Mouse (Mus musculus) CH12.LX (cell line): ENCODE results near the gene Cops3. TPM values are rescaled to one million over a fixed set of nuclear protein-coding genes. Genes with fewer than 3 reads are reported as not detected.

Source experiments
- DNase-seq: peaks from one replicate; pipeline ENCODE4 v3.0.0-alpha.2; 2013; ENCODE audit errors: extremely low read depth
- H3K27ac ChIP-seq: 2 replicates; pipeline ENCODE4 v1.5.1; 2012; ENCODE audit warnings: low read depth, mild to moderate bottlenecking, control low read depth, moderate library complexity; ENCODE audit not compliant: insufficient read depth
- H3K27me3 ChIP-seq: replicated peaks from 2 replicates; pipeline ENCODE3; 2012; ENCODE audit warnings: inconsistent platforms
- H3K36me3 ChIP-seq, 2 experiments: replicated peaks in 1 of 2; 2 replicates each; pipeline versions ENCODE3 to v1.6.1; 2012; ENCODE audit warnings: inconsistent platforms in 1 of 2, low read length in 1 of 2, mild to moderate bottlenecking in 1 of 2, mixed read lengths in 1 of 2, moderate library complexity in 1 of 2; ENCODE audit not compliant: control insufficient read depth in 1 of 2, insufficient read depth in 1 of 2
- H3K4me1 ChIP-seq, 2 experiments: 2 replicates each; pipeline ENCODE4 v1.6.1; 2012; ENCODE audit warnings: inconsistent platforms in 1 of 2, moderate library complexity in 1 of 2; ENCODE audit not compliant: insufficient read depth in 2 of 2, control insufficient read depth in 1 of 2
- H3K4me2 ChIP-seq: 2 replicates; pipeline ENCODE4 v1.6.1; 2012; ENCODE audit warnings: low read depth, mild to moderate bottlenecking, control low read depth; ENCODE audit not compliant: poor library complexity, insufficient read depth, severe bottlenecking
- H3K4me3 ChIP-seq, 3 experiments: fragments of 150-350 bp in 1 of 3; sonication (generic) in 1 of 3; replicated peaks in 1 of 3; 2 replicates each; pipeline versions ENCODE3 to v1.5.1; 2011 to 2012; ENCODE audit warnings: low read depth in 2 of 3, low read length in 2 of 3, mild to moderate bottlenecking in 2 of 3, moderate library complexity in 2 of 3, control low read depth in 1 of 3, improper control_type of control experiment in 1 of 3, inconsistent platforms in 1 of 3, mixed read lengths in 1 of 3; ENCODE audit not compliant: poor library complexity in 1 of 3
- H3K79me2 ChIP-seq: replicated peaks from 2 replicates; pipeline ENCODE4 v1.6.1; 2012; ENCODE audit warnings: mild to moderate bottlenecking, moderate library complexity; ENCODE audit not compliant: control insufficient read depth, poor library complexity, insufficient read depth, severe bottlenecking; ENCODE audit errors: extremely low read depth
- H3K9ac ChIP-seq: 2 replicates; pipeline ENCODE4 v1.6.1; 2012; ENCODE audit warnings: low read depth, mild to moderate bottlenecking, control low read depth, moderate library complexity; ENCODE audit not compliant: insufficient read depth
- H3K9me3 ChIP-seq: replicated peaks from 2 replicates; pipeline ENCODE3; 2012; ENCODE audit warnings: low read length, inconsistent platforms, mixed read lengths
- CHD1 ChIP-seq: IDR thresholded peaks from 2 replicates; pipeline ENCODE4 v1.6.1; 2012; ENCODE audit warnings: low read depth, low read length, improper control_type of control experiment, inconsistent platforms
- CTCF ChIP-seq, 2 experiments: IDR thresholded peaks in 1 of 2; conservative IDR thresholded peaks in 1 of 2; 2 replicates each; pipeline ENCODE4 v1.5.1; 2011 to 2012; ENCODE audit warnings: low read depth in 2 of 2, low read length in 2 of 2, improper control_type of control experiment in 1 of 2, inconsistent platforms in 1 of 2, mild to moderate bottlenecking in 1 of 2, moderate library complexity in 1 of 2
- E2F4 ChIP-seq: IDR thresholded peaks from 2 replicates; pipeline ENCODE4 v1.6.1; 2011; ENCODE audit warnings: low read depth, low read length, improper control_type of control experiment; ENCODE audit not compliant: insufficient replicate concordance
- JUN ChIP-seq: IDR thresholded peaks from 2 replicates; pipeline ENCODE4 v1.6.1; 2011; ENCODE audit warnings: low read depth, mild to moderate bottlenecking, low read length, improper control_type of control experiment, moderate library complexity; ENCODE audit not compliant: insufficient read depth
- KAT2A ChIP-seq: IDR thresholded peaks from 2 replicates; pipeline ENCODE4 v1.6.1; 2012; ENCODE audit warnings: low read length, improper control_type of control experiment, inconsistent platforms; ENCODE audit not compliant: insufficient replicate concordance
- MEF2A ChIP-seq: IDR thresholded peaks from 2 replicates; pipeline ENCODE4 v1.6.1; 2014; ENCODE audit warnings: low read depth, mild to moderate bottlenecking, inconsistent platforms, low read length, improper control_type of control experiment, borderline replicate concordance
- MXI1 ChIP-seq: IDR thresholded peaks from 2 replicates; pipeline ENCODE4 v1.6.1; 2011; ENCODE audit warnings: mild to moderate bottlenecking, low read depth, low read length, improper control_type of control experiment
- MYC ChIP-seq: IDR thresholded peaks from 2 replicates; pipeline ENCODE4 v1.6.1; 2011; ENCODE audit warnings: low read depth, mild to moderate bottlenecking, improper control_type of control experiment, low read length
- ZC3H11A ChIP-seq: IDR thresholded peaks from 2 replicates; pipeline ENCODE4 v1.6.1; 2012; ENCODE audit warnings: low read depth, mild to moderate bottlenecking, inconsistent platforms, low read length, improper control_type of control experiment
- dilution Hi-C: fragments of 300-500 bp; cut with MboI; formaldehyde crosslinking; loops from 2 replicates; pipeline ENCODE4 v1.14.3; 2020; ENCODE audit warnings: low sequenced_read_pairs; ENCODE audit not compliant: extremely low pct_unique_long_range_greater_than_20kb, extremely low pct_ligation_motif_present
- in situ Hi-C: fragments of 300-500 bp; cut with MboI; formaldehyde crosslinking; loops from 3 replicates; pipeline ENCODE4 v1.14.3; 2019; ENCODE audit warnings: low sequenced_read_pairs, low pct_ligation_motif_present, low pct_unique_long_range_greater_than_20kb, mixed read lengths
- polyA plus RNA-seq: library from polyadenylated mRNA; unstranded; fragments of >175 nt; gene quantifications from 2 replicates; pipeline ENCODE4 v1.2.1, GENCODE M21; 2012; ENCODE audit warnings: low read depth; ENCODE audit not compliant: insufficient read length
- total RNA-seq, 2 experiments: library from RNA; depleted of rRNA; stranded (reverse); fragments of 300-350 nt in 1 of 2; fragments of >200 nt in 1 of 2; gene quantifications; 2 replicates each; pipeline ENCODE4 v1.2.3; 2012 to 2014

The Cops3 gene
- total and polyA plus RNA-seq, 3 experiments, result 128 to 317 (median 267) TPM

- TF ChIP-seq ZC3H11A (no peak), MXI1 (no peak), KAT2A (no peak)
- Histone ChIP-seq H3K9ac (no peak overlapping the region), H3K27me3 (no peaks in the 10 kb centered on the region), H3K4me2 (no peak overlapping the region), H3K36me3 (peaks cover 64 to 71% of the 10 kb centered on the region in 2 experiments), H3K4me1 (peaks cover 4 to 46% of the 10 kb centered on the region in 2 experiments), H3K9me3 (no peaks in the 10 kb centered on the region), H3K4me3 (no peak overlapping the region), H3K27ac (no peak overlapping the region), H3K79me2 (peaks cover 16% of the 10 kb centered on the region)
- in situ Hi-C loops, result no loop called here
- no peak for DNase-seq
- dilution Hi-C loops, result no loop called here
Measured at GRCm38 (mm10) chr11:59805656-59806055, 34.0 kb downstream of the Cops3 start.

- Histone ChIP-seq H3K79me2 (peaks cover 16% of the 10 kb centered on the region), H3K27ac (no peak overlapping the region), H3K9ac (no peak overlapping the region), H3K36me3 (peaks cover 68 to 75% of the 10 kb centered on the region in 2 experiments), H3K4me1 (peaks cover 4 to 46% of the 10 kb centered on the region in 2 experiments), H3K27me3 (no peaks in the 10 kb centered on the region), H3K4me3 (no peak overlapping the region), H3K4me2 (no peak overlapping the region), H3K9me3 (no peaks in the 10 kb centered on the region)
- dilution Hi-C loops, result no loop called here
- TF ChIP-seq MEF2A (no peak), KAT2A (no peak), CHD1 (no peak), CTCF (conservative IDR thresholded peaks at IDR 0.05 in 1 of 2, IDR thresholded peaks at IDR 0.05 in 1 of 2; ENCODE audit: low read depth in 2 of 2, low read length in 2 of 2) (no peak)
- no peak for DNase-seq
- in situ Hi-C loops, result no loop called here
Measured at GRCm38 (mm10) chr11:59805256-59805655, 34.4 kb downstream of the Cops3 start.

GRCm38 (mm10) chr11:59804409-59805110 is 35.1 kb downstream of the Cops3 start:
- Histone ChIP-seq H3K9me3 (no peaks in the 10 kb centered on the region), H3K27ac (no peak overlapping the region), H3K27me3 (no peaks in the 10 kb centered on the region), H3K4me3 (no peak overlapping the region), H3K9ac (no peak overlapping the region), H3K79me2 (peaks cover 16% of the 10 kb centered on the region), H3K4me1 (peaks cover 4 to 46% of the 10 kb centered on the region in 2 experiments), H3K36me3 (peaks cover 75 to 82% of the 10 kb centered on the region in 2 experiments), H3K4me2 (no peak overlapping the region)
- TF ChIP-seq MYC, result no peak
- no peak for TF ChIP-seq JUN
- TF ChIP-seq E2F4, result no peak
- dilution Hi-C loops, result no loop called here
- in situ Hi-C loops, result no loop called here
- DNase-seq, result no peak
